Mouse (Mus musculus) E14TG2a.4 (cell line): Measurements from ENCODE around the gene Pdgfb.

Experiments
- CTCF ChIP-seq: conservative IDR thresholded peaks from 2 replicates; pipeline ENCODE4 v1.5.1; 2014; ENCODE audit warnings: low read length
- POU5F1 ChIP-seq: IDR thresholded peaks from 2 replicates; pipeline ENCODE4 v1.6.1; 2014; ENCODE audit warnings: low read length, borderline replicate concordance

GRCm38 (mm10) chr15:79956559-79956958 lies 58.2 kb downstream of the Pdgfb start:
- TF ChIP-seq CTCF (no peak), POU5F1 (no peak)
